Mouse (Mus musculus): ENCODE results near the gene Zic1.

GRCm38 (mm10) chr9:91364127-91364970, 1.3 kb downstream of the Zic1 start:
- TF ChIP-seq POLR2A (IDR thresholded peaks at IDR 0.05; ENCODE audit: low read depth, low read length), result no peak
- no peak for TF ChIP-seq CTCF (IDR thresholded peaks at IDR 0.05; ENCODE audit: extremely low read depth, insufficient read length, insufficient replicate concordance, low read depth, low read length)
